21 mouse cellular contexts compared by ENCODE assay signal in genomic region chr5:65073247-65073646, GRCm38 (mm10). TPM values are rescaled to one million over a fixed set of nuclear protein-coding genes. Genes with fewer than 3 reads are reported as not detected.
DNase-seq lines count a peak whose midpoint lies in the region; ATAC-seq and TF ChIP-seq lines count a peak whose summit lies in the region.
"Had no signal": no experiment of that assay in that cellular context is flagged by ENCODE, and none has a peak within 500 bp of the region (broad histone marks: within the 10 kb centered on the region; RNA-seq: fewer than 3 reads in every experiment).

No protein-coding gene starts in this region.

- no peak overlapping the region for H3K9ac ChIP-seq in liver, postnatal 0 days (replicated peaks)
- H3K9ac ChIP-seq in forebrain, embryonic 12.5 days, result no peak overlapping the region
- H3K9ac ChIP-seq: embryonic facial prominence, embryonic 12.5 days had no signal

- TF ChIP-seq CTCF in liver, postnatal 0 days (IDR thresholded peaks at IDR 0.05; ENCODE audit: low read depth), result no peak

- H3K27me3 ChIP-seq in liver, postnatal 0 days (ENCODE audit: insufficient read depth, low read length), result no peaks in the 10 kb centered on the region
- no peaks in the 10 kb centered on the region for H3K27me3 ChIP-seq in forebrain, embryonic 12.5 days
- H3K27me3 ChIP-seq: embryonic facial prominence, embryonic 12.5 days had no signal

- H3K27ac ChIP-seq in liver, postnatal 0 days (ENCODE audit: low read depth), result no peak overlapping the region
- H3K27ac ChIP-seq in forebrain, embryonic 12.5 days, result no peak overlapping the region
- H3K27ac ChIP-seq: embryonic facial prominence, embryonic 10.5 days; embryonic facial prominence, embryonic 12.5 days; forebrain, embryonic 10.5 days had no signal

- H3K36me3 ChIP-seq in liver, postnatal 0 days (replicated peaks; ENCODE audit: insufficient read depth, low read length), result no peaks in the 10 kb centered on the region
- H3K36me3 ChIP-seq in forebrain, embryonic 12.5 days (replicated peaks), result no peaks in the 10 kb centered on the region
- H3K36me3 ChIP-seq: embryonic facial prominence, embryonic 10.5 days; embryonic facial prominence, embryonic 12.5 days; forebrain, embryonic 10.5 days; G1E had no signal

- no peaks in the 10 kb centered on the region for H3K9me3 ChIP-seq in liver, postnatal 0 days (ENCODE audit: low read length)
- H3K9me3 ChIP-seq in forebrain, embryonic 12.5 days, result no peaks in the 10 kb centered on the region
- H3K9me3 ChIP-seq: embryonic facial prominence, embryonic 10.5 days; embryonic facial prominence, embryonic 12.5 days; forebrain, embryonic 10.5 days; G1E had no signal

- H3K4me1 ChIP-seq in liver, postnatal 0 days (ENCODE audit: insufficient read depth), result no peaks in the 10 kb centered on the region
- H3K4me1 ChIP-seq in forebrain, embryonic 12.5 days, result peaks cover 13% of the 10 kb centered on the region; the same call in 1 of the 2 replicates
- H3K4me1 ChIP-seq: embryonic facial prominence, embryonic 12.5 days had no signal

- TF ChIP-seq EP300 in liver, postnatal 0 days (IDR thresholded peaks at IDR 0.05; ENCODE audit: low read depth), result no peak

- peak; percentile 65 for ATAC-seq in CD4-positive, CD25-positive, alpha-beta regulatory T cell, adult 4 months
- peak; percentile 52 for ATAC-seq in activated CD4-positive, CD25-positive, alpha-beta regulatory T cell, adult 4 months
- no peak for ATAC-seq in liver, postnatal 0 days
- no peak for ATAC-seq in forebrain, embryonic 12.5 days (ENCODE audit: low FRiP score)
- ATAC-seq: forebrain, embryonic 14.5 days; forebrain, embryonic 16.5 days had no signal

- DNase-seq in A20 (ENCODE audit: low read depth, low spot score), result peak; percentile 62
- no peak for DNase-seq in liver, postnatal 0 days
- no peak for DNase-seq in urinary bladder, postnatal 25 days (ENCODE audit: low spot score)
- DNase-seq: adrenal gland, adult 8-10 months; adrenal gland, postnatal 14 days; adrenal gland, postnatal 36 days; cerebellum, adult 11-12 months; cerebellum, adult 2 months; cerebellum, adult 9-10 months; cerebellum, postnatal 10 days; cerebellum, postnatal 25 days had no signal

- H3K4me2 ChIP-seq in liver, postnatal 0 days (ENCODE audit: low read depth, low read length), result no peak overlapping the region
- H3K4me2 ChIP-seq in forebrain, embryonic 12.5 days, result no peak overlapping the region
- H3K4me2 ChIP-seq: embryonic facial prominence, embryonic 12.5 days had no signal

- WGBS in liver, postnatal 0 days (ENCODE audit: insufficient replicate concordance), result 60% methylated on average over 4 of the region's 4 CpGs
- WGBS in forebrain, embryonic 12.5 days, result 76% methylated on average over 4 of the region's 4 CpGs

- no peak overlapping the region for H3K4me3 ChIP-seq in liver, postnatal 0 days (ENCODE audit: low read depth, low read length)
- H3K4me3 ChIP-seq in forebrain, embryonic 12.5 days (replicated peaks), result no peak overlapping the region
- H3K4me3 ChIP-seq: embryonic facial prominence, embryonic 10.5 days; embryonic facial prominence, embryonic 12.5 days; forebrain, embryonic 10.5 days had no signal

RNA-seq across cellular contexts. Expression of gene Tmem156, which starts 18.7 kb away (rescaled TPM):
- 10 to 100 TPM; 21.5 to 26.1 TPM for polyA plus RNA-seq in CD4-positive, CD25-positive, alpha-beta regulatory T cell, adult 4 months (2017; shearing (Covaris generic))
- polyA plus RNA-seq in activated CD4-positive, CD25-positive, alpha-beta regulatory T cell, adult 4 months (2017; shearing (Covaris generic)), result 10 to 100 TPM; 16.2 to 21.7 TPM
- 0.67 and 1.2 TPM in 2 replicates for polyA plus RNA-seq in liver, postnatal 0 days (2015; fragmentation: Nextera tagmentation; extraction: Ambion mirVana)
- 0.27 TPM in 1 of 2 replicates, not detected in the other for polyA plus RNA-seq in forebrain, embryonic 12.5 days (2016; fragmentation: Nextera tagmentation; extraction: Ambion mirVana)
- polyA plus RNA-seq: C2C12; embryonic facial prominence, embryonic 12.5 days; forebrain, embryonic 10.5 days; G1E had no signal

RNA-seq across cellular contexts. Expression of gene Klhl5, which starts 34.1 kb away (rescaled TPM):
- 1 to 10 TPM; 5.4 to 6.1 TPM for polyA plus RNA-seq in CD4-positive, CD25-positive, alpha-beta regulatory T cell, adult 4 months (2017; shearing (Covaris generic))
- polyA plus RNA-seq in activated CD4-positive, CD25-positive, alpha-beta regulatory T cell, adult 4 months (2017; shearing (Covaris generic)), result 1 to 10 TPM; 5.0 to 9.7 TPM
- polyA plus RNA-seq in liver, postnatal 0 days (2015; fragmentation: Nextera tagmentation; extraction: Ambion mirVana), result 5.2 and 5.6 TPM in 2 replicates
- polyA plus RNA-seq in forebrain, embryonic 12.5 days (2016; fragmentation: Nextera tagmentation; extraction: Ambion mirVana), result 47.1 and 47.6 TPM in 2 replicates

Comparison
In these comparisons a context has a peak if more than half of its experiments do, and no peak if none do; other contexts are left out.
1. ATAC-seq: peak in CD4-positive, CD25-positive, alpha-beta regulatory T cell, adult 4 months (single experiment) and activated CD4-positive, CD25-positive, alpha-beta regulatory T cell, adult 4 months (single experiment); none in liver, postnatal 0 days (single experiment) and forebrain, embryonic 12.5 days (single experiment).